Mouse (Mus musculus): ENCODE measurements at regions not wholly inside any gene's neighbourhood (a gene's known extent, or its start where the extent isn't known, plus 50 kb on each side); places are given as distances from the start of the nearest gene placed in this dataset.
A peak's percentile ranks its signal among the peaks of the same experiment; 100 is the strongest.

- DNase-seq (ENCODE audit: low spot score, missing footprints) (no peak), ATAC-seq (ENCODE audit: low FRiP score) (no peak)
- 9% methylated on average over 1 of the region's 1 CpGs for WGBS
These were observed 587.5 kb upstream of the Arrdc3 start for GRCm38 (mm10) chr13:80295723-80296122.

GRCm38 (mm10) chr13:80334073-80334704 is 549.0 kb upstream of the Arrdc3 start:
- no peaks in the 10 kb centered on the region for H3K4me1 ChIP-seq (ENCODE audit: control insufficient read depth, insufficient read depth, low read length)
- H3K4me3 ChIP-seq (ENCODE audit: low read depth, low read length) = no peak overlapping the region
- H3K9ac ChIP-seq (ENCODE audit: low read length) = no peak overlapping the region
- H3K27ac ChIP-seq (ENCODE audit: low read depth, low read length) = no peak overlapping the region
- no peaks in the 10 kb centered on the region for H3K9me3 ChIP-seq (ENCODE audit: control insufficient read depth, low read length)
- no peak for ATAC-seq (ENCODE audit: low FRiP score)
- H3K27me3 ChIP-seq (ENCODE audit: control insufficient read depth, insufficient read depth, low read length) = no peaks in the 10 kb centered on the region
- no peak for DNase-seq (ENCODE audit: low spot score, missing footprints)
- WGBS = 86% methylated on average over 5 of the region's 5 CpGs
- no peaks in the 10 kb centered on the region for H3K36me3 ChIP-seq (ENCODE audit: control insufficient read depth, insufficient read depth, low read length)
- H3K4me2 ChIP-seq = no peak overlapping the region

More at GRCm38 (mm10) chr13:80295723-80296122, 587.5 kb upstream of the Arrdc3 start:
- H3K4me3 ChIP-seq (ENCODE audit: low read depth, low read length) = no peak overlapping the region
- H3K9me3 ChIP-seq (ENCODE audit: control insufficient read depth, low read length) = no peaks in the 10 kb centered on the region
- no peak overlapping the region for H3K27ac ChIP-seq (ENCODE audit: low read depth, low read length)
- no peak overlapping the region for H3K9ac ChIP-seq (ENCODE audit: low read length)
- H3K4me1 ChIP-seq (ENCODE audit: control insufficient read depth, insufficient read depth, low read length) = 0 out of 2 replicates have a peak, but pooled peaks cover 2% of the 10 kb centered on the region
- no peaks in the 10 kb centered on the region for H3K36me3 ChIP-seq (ENCODE audit: control insufficient read depth, insufficient read depth, low read length)
- H3K27me3 ChIP-seq (ENCODE audit: control insufficient read depth, insufficient read depth, low read length) = no peaks in the 10 kb centered on the region
- no peak overlapping the region for H3K4me2 ChIP-seq

- Histone ChIP-seq H3K4me3 (ENCODE audit: low read depth, low read length) (no peak overlapping the region), H3K9ac (ENCODE audit: low read length) (no peak overlapping the region), H3K36me3 (ENCODE audit: control insufficient read depth, insufficient read depth, low read length) (no peaks in the 10 kb centered on the region), H3K4me1 (ENCODE audit: control insufficient read depth, insufficient read depth, low read length) (no peaks in the 10 kb centered on the region), H3K9me3 (ENCODE audit: control insufficient read depth, low read length) (no peaks in the 10 kb centered on the region), H3K27ac (ENCODE audit: low read depth, low read length) (no peak overlapping the region), H3K27me3 (ENCODE audit: control insufficient read depth, insufficient read depth, low read length) (no peaks in the 10 kb centered on the region), H3K4me2 (no peak overlapping the region)
- no peak for ATAC-seq (ENCODE audit: low FRiP score)
- no peak for DNase-seq (ENCODE audit: low spot score, missing footprints)
- 77% methylated on average over 8 of the region's 8 CpGs for WGBS
These were observed 548.1 kb upstream of the Arrdc3 start for GRCm38 (mm10) chr13:80334865-80335655.

GRCm38 (mm10) chr13:80346980-80347649 is 536.1 kb upstream of the Arrdc3 start:
- ATAC-seq (ENCODE audit: low FRiP score) (no peak), DNase-seq (ENCODE audit: low spot score, missing footprints) (no peak)
- Histone ChIP-seq H3K27ac (ENCODE audit: low read depth, low read length) (no peak overlapping the region), H3K4me1 (ENCODE audit: control insufficient read depth, insufficient read depth, low read length) (no peaks in the 10 kb centered on the region), H3K4me2 (no peak overlapping the region), H3K9me3 (ENCODE audit: control insufficient read depth, low read length) (no peaks in the 10 kb centered on the region), H3K9ac (ENCODE audit: low read length) (no peak overlapping the region), H3K27me3 (ENCODE audit: control insufficient read depth, insufficient read depth, low read length) (no peaks in the 10 kb centered on the region), H3K4me3 (ENCODE audit: low read depth, low read length) (no peak overlapping the region), H3K36me3 (ENCODE audit: control insufficient read depth, insufficient read depth, low read length) (no peaks in the 10 kb centered on the region)
- WGBS = 67% methylated on average over 2 of the region's 2 CpGs

GRCm38 (mm10) chr13:80365964-80366363 is 517.2 kb upstream of the Arrdc3 start:
- DNase-seq (ENCODE audit: low spot score, missing footprints) (no peak), ATAC-seq (ENCODE audit: low FRiP score) (no peak)
- Histone ChIP-seq H3K4me2 (no peak overlapping the region), H3K36me3 (ENCODE audit: control insufficient read depth, insufficient read depth, low read length) (no peaks in the 10 kb centered on the region), H3K27ac (ENCODE audit: low read depth, low read length) (no peak overlapping the region), H3K9ac (ENCODE audit: low read length) (no peak overlapping the region), H3K4me3 (ENCODE audit: low read depth, low read length) (no peak overlapping the region), H3K4me1 (ENCODE audit: control insufficient read depth, insufficient read depth, low read length) (no peaks in the 10 kb centered on the region), H3K9me3 (ENCODE audit: control insufficient read depth, low read length) (no peaks in the 10 kb centered on the region), H3K27me3 (ENCODE audit: control insufficient read depth, insufficient read depth, low read length) (no peaks in the 10 kb centered on the region)
- WGBS = 88% methylated on average over 2 of the region's 2 CpGs

GRCm38 (mm10) chr13:80370491-80370890 is 512.7 kb upstream of the Arrdc3 start:
- DNase-seq (ENCODE audit: low spot score, missing footprints) = no peak
- no peak overlapping the region for H3K9ac ChIP-seq (ENCODE audit: low read length)
- H3K4me2 ChIP-seq = no peak overlapping the region
- ATAC-seq (ENCODE audit: low FRiP score) = no peak
- no peaks in the 10 kb centered on the region for H3K4me1 ChIP-seq (ENCODE audit: control insufficient read depth, insufficient read depth, low read length)
- 89% methylated on average over 1 of the region's 1 CpGs for WGBS
- H3K36me3 ChIP-seq (ENCODE audit: control insufficient read depth, insufficient read depth, low read length) = no peaks in the 10 kb centered on the region
- H3K4me3 ChIP-seq (ENCODE audit: low read depth, low read length) = no peak overlapping the region
- H3K9me3 ChIP-seq (ENCODE audit: control insufficient read depth, low read length) = no peaks in the 10 kb centered on the region
- no peak overlapping the region for H3K27ac ChIP-seq (ENCODE audit: low read depth, low read length)
- H3K27me3 ChIP-seq (ENCODE audit: control insufficient read depth, insufficient read depth, low read length) = no peaks in the 10 kb centered on the region

GRCm38 (mm10) chr13:80381280-80381965 is 501.8 kb upstream of the Arrdc3 start:
- WGBS = 68% methylated on average over 4 of the region's 4 CpGs
- Histone ChIP-seq H3K4me1 (ENCODE audit: control insufficient read depth, insufficient read depth, low read length) (no peaks in the 10 kb centered on the region), H3K27ac (ENCODE audit: low read depth, low read length) (no peak overlapping the region), H3K9ac (ENCODE audit: low read length) (no peak overlapping the region), H3K36me3 (ENCODE audit: control insufficient read depth, insufficient read depth, low read length) (no peaks in the 10 kb centered on the region), H3K9me3 (ENCODE audit: control insufficient read depth, low read length) (no peaks in the 10 kb centered on the region), H3K4me2 (no peak overlapping the region), H3K4me3 (ENCODE audit: low read depth, low read length) (no peak overlapping the region), H3K27me3 (ENCODE audit: control insufficient read depth, insufficient read depth, low read length) (no peaks in the 10 kb centered on the region)
- ATAC-seq (ENCODE audit: low FRiP score) (peak; percentile 89), DNase-seq (ENCODE audit: low spot score, missing footprints) (no peak)

GRCm38 (mm10) chr13:80381966-80382666 is 501.1 kb upstream of the Arrdc3 start:
- Histone ChIP-seq H3K9me3 (ENCODE audit: control insufficient read depth, low read length) (no peaks in the 10 kb centered on the region), H3K4me3 (ENCODE audit: low read depth, low read length) (no peak overlapping the region), H3K4me2 (no peak overlapping the region), H3K27me3 (ENCODE audit: control insufficient read depth, insufficient read depth, low read length) (no peaks in the 10 kb centered on the region), H3K27ac (ENCODE audit: low read depth, low read length) (no peak overlapping the region), H3K9ac (ENCODE audit: low read length) (no peak overlapping the region), H3K4me1 (ENCODE audit: control insufficient read depth, insufficient read depth, low read length) (no peaks in the 10 kb centered on the region), H3K36me3 (ENCODE audit: control insufficient read depth, insufficient read depth, low read length) (no peaks in the 10 kb centered on the region)
- ATAC-seq (ENCODE audit: low FRiP score) (0 out of 2 replicates have a peak, but pooled peaks have one; percentile 36), DNase-seq (ENCODE audit: low spot score, missing footprints) (no peak)
- WGBS = 72% methylated on average over 2 of the region's 2 CpGs

Measured in midbrain, embryonic 11.5 days (tissue).